In the genomic region with DNA sequence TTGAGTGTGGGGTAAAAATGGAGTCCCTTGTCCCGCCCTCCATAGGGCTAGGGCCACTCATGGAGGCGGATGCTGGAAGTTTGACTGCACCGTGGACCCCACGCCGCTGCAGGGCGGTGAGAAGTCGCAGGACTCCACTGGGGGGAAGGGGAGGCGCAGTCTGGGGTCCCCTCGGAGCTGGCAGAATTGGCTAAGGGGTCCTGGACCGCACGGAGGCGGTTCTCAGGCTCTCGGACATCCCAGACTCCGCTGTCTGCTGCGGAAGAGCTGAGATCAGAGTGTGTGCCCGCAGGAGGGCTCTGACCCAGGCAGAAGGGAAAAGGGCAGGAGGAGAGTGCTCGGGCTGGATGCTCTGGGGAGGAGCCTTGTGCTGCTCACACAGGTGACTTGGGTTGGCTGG, we compare ENCODE assay signal across 8 mouse cellular contexts. TPM values are rescaled to one million over a fixed set of nuclear protein-coding genes. Genes with fewer than 3 reads are reported as not detected.
A peak's percentile ranks its signal among the peaks of the same experiment; 100 is the strongest.
DNase-seq lines count a peak whose midpoint lies in the region; ATAC-seq lines count a peak whose summit lies in the region.

No protein-coding gene starts in this region.

- H3K4me1 ChIP-seq in heart, embryonic 15.5 days (replicated peaks), result peaks cover 20% of the 10 kb centered on the region
- H3K4me1 ChIP-seq in hindbrain, embryonic 12.5 days, result peaks cover 5% of the 10 kb centered on the region
- H3K4me1 ChIP-seq in midbrain, embryonic 10.5 days, result peaks cover 16% of the 10 kb centered on the region

- WGBS in heart, embryonic 15.5 days, result 3% methylated on average over 17 of the region's 17 CpGs
- WGBS in hindbrain, embryonic 12.5 days, result 4% methylated on average over 17 of the region's 17 CpGs
- 1% methylated on average over 17 of the region's 17 CpGs for WGBS in midbrain, embryonic 10.5 days

- H3K27me3 ChIP-seq in heart, embryonic 15.5 days, result peaks cover 9% of the 10 kb centered on the region
- H3K27me3 ChIP-seq in hindbrain, embryonic 12.5 days, result peaks cover 20% of the 10 kb centered on the region
- peaks cover 38% of the 10 kb centered on the region for H3K27me3 ChIP-seq in midbrain, embryonic 10.5 days (ENCODE audit: low read depth, poor library complexity, severe bottlenecking)

- no peaks in the 10 kb centered on the region for H3K36me3 ChIP-seq in heart, embryonic 15.5 days
- no peaks in the 10 kb centered on the region for H3K36me3 ChIP-seq in hindbrain, embryonic 12.5 days
- no peaks in the 10 kb centered on the region for H3K36me3 ChIP-seq in midbrain, embryonic 10.5 days

- peak overlapping the region; percentile 64 for H3K4me2 ChIP-seq in heart, embryonic 15.5 days
- H3K4me2 ChIP-seq in hindbrain, embryonic 12.5 days (replicated peaks), result peak overlapping the region; percentile 51

- no peak overlapping the region for H3K27ac ChIP-seq in heart, embryonic 15.5 days
- no peak overlapping the region for H3K27ac ChIP-seq in hindbrain, embryonic 12.5 days
- peak overlapping the region; percentile 70 for H3K27ac ChIP-seq in midbrain, embryonic 10.5 days (replicated peaks)

- intact Hi-C loops in heart, postnatal 25 days (cut with DNase I), result no loop called here

- 0 out of 2 replicates have a peak, but pooled peaks have one; percentile 58 for ATAC-seq in heart, embryonic 15.5 days (replicated peaks; ENCODE audit: insufficient number of reproducible peaks, insufficient read depth, low FRiP score, low read depth)
- no peak for ATAC-seq in hindbrain, embryonic 12.5 days (ENCODE audit: low FRiP score)

- no peak for DNase-seq in heart, postnatal 25 days (ENCODE audit: low spot score)
- peak; percentile 59 for DNase-seq in ZHBTc4 (ENCODE audit: low read depth, low spot score)
- DNase-seq in midbrain, embryonic 10.5 days (ENCODE audit: low spot score), result peak; percentile 34
- no peak for DNase-seq in left cerebral cortex, adult 18-20 months (ENCODE audit: low spot score in 2 of 2)
- DNase-seq in right cerebral cortex, postnatal 10 days (ENCODE audit: low spot score in 2 of 2), result no peak
- DNase-seq in left cerebral cortex, adult 11 months (ENCODE audit: low spot score), result no peak

- no peaks in the 10 kb centered on the region for H3K9me3 ChIP-seq in heart, embryonic 15.5 days (replicated peaks)
- no peaks in the 10 kb centered on the region for H3K9me3 ChIP-seq in hindbrain, embryonic 12.5 days (replicated peaks)
- H3K9me3 ChIP-seq in midbrain, embryonic 10.5 days (replicated peaks), result no peaks in the 10 kb centered on the region

- H3K9ac ChIP-seq in heart, embryonic 15.5 days, result peak overlapping the region; percentile 29; the same call in 1 of the 2 replicates
- H3K9ac ChIP-seq in hindbrain, embryonic 12.5 days, result no peak overlapping the region

- peak overlapping the region; percentile 45 for H3K4me3 ChIP-seq in heart, embryonic 15.5 days
- H3K4me3 ChIP-seq in hindbrain, embryonic 12.5 days, result peak overlapping the region; percentile 20
- peak overlapping the region; percentile 55 for H3K4me3 ChIP-seq in midbrain, embryonic 10.5 days

RNA-seq across cellular contexts. Expression of a gene that starts 17.7 kb away (rescaled TPM):
- 1.8 and 2.2 TPM in 2 replicates for polyA plus RNA-seq in heart, embryonic 15.5 days (2015; fragmentation: Nextera tagmentation; extraction: Ambion mirVana)
- total RNA-seq in heart, postnatal 25 days (2021), result not detected
- polyA plus RNA-seq in hindbrain, embryonic 12.5 days (2016; fragmentation: Nextera tagmentation; extraction: Ambion mirVana), result 2.7 and 3.1 TPM in 2 replicates
- 0.33 and 0.71 TPM in 2 replicates for polyA plus RNA-seq in midbrain, embryonic 10.5 days (2016; fragmentation: Nextera tagmentation; extraction: Ambion mirVana)
- total RNA-seq in left cerebral cortex, adult 18-20 months (2021), result 1 to 10 TPM; 1.6 to 1.8 TPM

RNA-seq across cellular contexts. Expression of a gene that starts 31.1 kb away (rescaled TPM):
- 15.5 and 15.8 TPM in 2 replicates for polyA plus RNA-seq in heart, embryonic 15.5 days (2015; fragmentation: Nextera tagmentation; extraction: Ambion mirVana)
- 1 to 10 TPM; 6.0 to 7.0 TPM for total RNA-seq in heart, postnatal 25 days (2021)
- polyA plus RNA-seq in hindbrain, embryonic 12.5 days (2016; fragmentation: Nextera tagmentation; extraction: Ambion mirVana), result 9.8 and 10.4 TPM in 2 replicates
- 4.9 and 5.9 TPM in 2 replicates for polyA plus RNA-seq in midbrain, embryonic 10.5 days (2016; fragmentation: Nextera tagmentation; extraction: Ambion mirVana)
- 10 to 100 TPM; 63.8 to 79.8 TPM for total RNA-seq in left cerebral cortex, adult 18-20 months (2021)

Comparison
In these comparisons a context has a peak if more than half of its experiments do, and no peak if none do; other contexts are left out.
1. DNase-seq: peak in ZHBTc4 (single experiment) and midbrain, embryonic 10.5 days (single experiment); none in heart, postnatal 25 days (single experiment), left cerebral cortex, adult 18-20 months (0 of 2), right cerebral cortex, postnatal 10 days (0 of 2) and left cerebral cortex, adult 11 months (single experiment).
2. Peak in every context shown above with its lines, with median percentiles within 50 percentile points of each other: H3K4me3 ChIP-seq.